Mouse (Mus musculus) midbrain, embryonic 14.5 days (tissue): ENCODE data around the gene Emilin3. TPM values are rescaled to one million over a fixed set of nuclear protein-coding genes. Genes with fewer than 3 reads are reported as not detected.

Experiments used
- polyA plus RNA-seq: library from polyadenylated mRNA; unstranded; fragments of >200 nt; fragmentation: Nextera tagmentation; extraction: Ambion mirVana; gene quantifications from 2 replicates; pipeline ENCODE4 v1.2.1, GENCODE M21; 2014

Emilin3 gene
- polyA plus RNA-seq, 1 experiment from 2014 or later = 0.45 TPM

Other genes with a start within 250 kb of the Emilin3 start
- gene Plcg1, start 181.0 kb downstream of the Emilin3 start, polyA plus RNA-seq = 51.7 and 68.8 TPM in 2 replicates
- gene Zhx3, start 39.3 kb downstream of the Emilin3 start, polyA plus RNA-seq = 16.9 and 17.9 TPM in 2 replicates
- 0.14 and 0.34 TPM in 2 replicates for gene Lpin3, start 31.7 kb downstream of the Emilin3 start, polyA plus RNA-seq
- gene Chd6, start 196.7 kb upstream of the Emilin3 start, polyA plus RNA-seq = 37.8 and 45.9 TPM in 2 replicates